Mouse (Mus musculus) midbrain, embryonic 13.5 days (tissue): Measurements from ENCODE around the gene Kdm5b. TPM values are rescaled to one million over a fixed set of nuclear protein-coding genes. Genes with fewer than 3 reads are reported as not detected.

ENCODE experiments used
- ATAC-seq: fragments of 200-750 bp; cut with Nextera tagmentation; 2 replicates; pipeline ENCODE4 v1.8.0; 2017; ENCODE audit warnings: mild to moderate bottlenecking, moderate TSS enrichment, moderate library complexity
- H3K27ac ChIP-seq: fragments of 300-500 bp; sonication (generic); 2 replicates; pipeline ENCODE4 v1.5.1; 2015; ENCODE audit warnings: inconsistent platforms, mild to moderate bottlenecking, moderate library complexity
- H3K27me3 ChIP-seq: fragments of 300-500 bp; sonication (generic); 2 replicates; pipeline ENCODE4 v1.6.1; 2015; ENCODE audit warnings: mild to moderate bottlenecking, inconsistent platforms
- H3K36me3 ChIP-seq: fragments of 300-500 bp; sonication (generic); 2 replicates; pipeline ENCODE4 v1.6.1; 2015; ENCODE audit warnings: mild to moderate bottlenecking, inconsistent platforms
- H3K4me1 ChIP-seq: fragments of 300-500 bp; sonication (generic); replicated peaks from 2 replicates; pipeline ENCODE4 v1.6.1; 2015; ENCODE audit warnings: inconsistent platforms
- H3K4me2 ChIP-seq: fragments of 300-500 bp; sonication (generic); replicated peaks from 2 replicates; pipeline ENCODE4 v1.6.1; 2015; ENCODE audit warnings: moderate library complexity, mild to moderate bottlenecking, inconsistent platforms
- H3K4me3 ChIP-seq: fragments of 300-500 bp; sonication (generic); replicated peaks from 2 replicates; pipeline ENCODE4 v1.5.1; 2015; ENCODE audit warnings: mild to moderate bottlenecking, inconsistent platforms
- H3K9ac ChIP-seq: fragments of 300-500 bp; sonication (generic); replicated peaks from 2 replicates; pipeline ENCODE4 v1.6.1; 2015; ENCODE audit warnings: mild to moderate bottlenecking, inconsistent platforms
- H3K9me3 ChIP-seq: fragments of 300-500 bp; sonication (generic); 2 replicates; pipeline ENCODE4 v1.6.1; 2016; ENCODE audit warnings: mild to moderate bottlenecking, inconsistent platforms
- WGBS: fragments of 180-500 bp; shearing (Covaris S2); methylation state at CpG from one replicate; pipeline ENCODE4 v1.1.7; 2015; 5-methylcytosine and 5-hydroxymethylcytosine counted together
- polyA plus RNA-seq: library from polyadenylated mRNA; unstranded; fragments of >200 nt; fragmentation: Nextera tagmentation; extraction: Ambion mirVana; gene quantifications from 2 replicates; pipeline ENCODE4 v1.2.1, GENCODE M21; 2015

Gene Kdm5b
- polyA plus RNA-seq, 1 experiment from 2014 or later: 111 TPM

GRCm38 (mm10) chr1:134653603-134654257, 93.8 kb downstream of the Kdm5b start:
- Histone ChIP-seq H3K4me2 (peak overlapping the region; percentile 19), H3K36me3 (no peaks in the 10 kb centered on the region), H3K27me3 (peaks cover 35% of the 10 kb centered on the region), H3K27ac (peak overlapping the region; percentile 32; the same call in 1 of the 2 replicates), H3K9me3 (no peaks in the 10 kb centered on the region), H3K4me1 (peaks cover 34% of the 10 kb centered on the region), H3K4me3 (no peak overlapping the region), H3K9ac (no peak overlapping the region)
- 8% methylated on average over 10 of the region's 10 CpGs for WGBS
- peak; percentile 74 for ATAC-seq

- Histone ChIP-seq H3K4me3 (no peak overlapping the region), H3K4me1 (peaks cover 6% of the 10 kb centered on the region), H3K9me3 (no peaks in the 10 kb centered on the region), H3K27me3 (0 out of 2 replicates have a peak, but pooled peaks cover 9% of the 10 kb centered on the region), H3K36me3 (no peaks in the 10 kb centered on the region), H3K27ac (no peak overlapping the region), H3K4me2 (no peak overlapping the region), H3K9ac (no peak overlapping the region)
- no peak for ATAC-seq
- WGBS: 67% methylated on average over 7 of the region's 7 CpGs
Observed at GRCm38 (mm10) chr1:134658841-134659240, 98.9 kb downstream of the Kdm5b start.

GRCm38 (mm10) chr1:134660163-134660562, 100.2 kb downstream of the Kdm5b start:
- no peaks in the 10 kb centered on the region; the same call in 1 of the 2 replicates for H3K4me1 ChIP-seq
- H3K4me3 ChIP-seq: no peak overlapping the region
- 0 out of 2 replicates have a peak, but pooled peaks cover 2% of the 10 kb centered on the region for H3K27me3 ChIP-seq
- no peak for ATAC-seq
- H3K36me3 ChIP-seq: no peaks in the 10 kb centered on the region
- H3K9me3 ChIP-seq: no peaks in the 10 kb centered on the region
- H3K27ac ChIP-seq: no peak overlapping the region
- no peak overlapping the region for H3K4me2 ChIP-seq
- WGBS: 63% methylated on average over 7 of the region's 7 CpGs
- no peak overlapping the region for H3K9ac ChIP-seq

GRCm38 (mm10) chr1:134671234-134672070, 111.5 kb downstream of the Kdm5b start:
- H3K9me3 ChIP-seq: 0 out of 2 replicates have a peak, but pooled peaks cover 3% of the 10 kb centered on the region
- 84% methylated on average over 10 of the region's 10 CpGs for WGBS
- no peaks in the 10 kb centered on the region for H3K27me3 ChIP-seq
- no peaks in the 10 kb centered on the region for H3K36me3 ChIP-seq
- H3K4me1 ChIP-seq: peaks cover 14% of the 10 kb centered on the region; the same call in 1 of the 2 replicates
- H3K4me2 ChIP-seq: no peak overlapping the region
- no peak overlapping the region for H3K27ac ChIP-seq
- no peak overlapping the region for H3K9ac ChIP-seq
- H3K4me3 ChIP-seq: no peak overlapping the region
- ATAC-seq: no peak

GRCm38 (mm10) chr1:134674312-134674711, 114.3 kb downstream of the Kdm5b start:
- 5% methylated on average over 1 of the region's 1 CpGs for WGBS
- Histone ChIP-seq H3K4me3 (no peak overlapping the region), H3K9me3 (no peaks in the 10 kb centered on the region), H3K36me3 (no peaks in the 10 kb centered on the region), H3K4me2 (no peak overlapping the region), H3K27me3 (no peaks in the 10 kb centered on the region), H3K4me1 (peaks cover 13% of the 10 kb centered on the region; the same call in 1 of the 2 replicates), H3K27ac (no peak overlapping the region), H3K9ac (no peak overlapping the region)
- no peak for ATAC-seq

- Histone ChIP-seq H3K4me2 (no peak overlapping the region), H3K9me3 (no peaks in the 10 kb centered on the region), H3K4me1 (peaks cover 15% of the 10 kb centered on the region; the same call in 1 of the 2 replicates), H3K36me3 (no peaks in the 10 kb centered on the region), H3K9ac (no peak overlapping the region), H3K4me3 (no peak overlapping the region), H3K27ac (no peak overlapping the region), H3K27me3 (no peaks in the 10 kb centered on the region)
- 86% methylated on average over 4 of the region's 4 CpGs for WGBS
- ATAC-seq: no peak
Observed at GRCm38 (mm10) chr1:134679445-134679844, 119.5 kb downstream of the Kdm5b start.

- no peak overlapping the region for H3K4me2 ChIP-seq
- 0 out of 2 replicates have a peak, but pooled peaks have one; percentile 24 for ATAC-seq
- H3K4me3 ChIP-seq: no peak overlapping the region
- WGBS: 17% methylated on average over 6 of the region's 6 CpGs
- H3K36me3 ChIP-seq: no peaks in the 10 kb centered on the region
- no peak overlapping the region for H3K9ac ChIP-seq
- no peak overlapping the region for H3K27ac ChIP-seq
- H3K9me3 ChIP-seq: no peaks in the 10 kb centered on the region
- H3K27me3 ChIP-seq: no peaks in the 10 kb centered on the region
- peaks cover 11% of the 10 kb centered on the region; the same call in 1 of the 2 replicates for H3K4me1 ChIP-seq
Observed at GRCm38 (mm10) chr1:134680617-134681016, 120.6 kb downstream of the Kdm5b start.

GRCm38 (mm10) chr1:134682460-134682859, 122.5 kb downstream of the Kdm5b start:
- H3K4me1 ChIP-seq: peaks cover 7% of the 10 kb centered on the region; the same call in 1 of the 2 replicates
- no peak overlapping the region for H3K4me2 ChIP-seq
- no peaks in the 10 kb centered on the region for H3K36me3 ChIP-seq
- H3K4me3 ChIP-seq: no peak overlapping the region
- H3K27me3 ChIP-seq: no peaks in the 10 kb centered on the region
- no peaks in the 10 kb centered on the region for H3K9me3 ChIP-seq
- WGBS: 59% methylated on average over 9 of the region's 9 CpGs
- H3K9ac ChIP-seq: no peak overlapping the region
- H3K27ac ChIP-seq: no peak overlapping the region
- ATAC-seq: no peak

Other genes starting within 250 kb of the Kdm5b start
- gene Ppfia4, start 227.2 kb upstream of the Kdm5b start, polyA plus RNA-seq: 6.5 and 7.0 TPM in 2 replicates
- 128 TPM in 2 replicates for gene Tmem183a, start 198.2 kb upstream of the Kdm5b start, polyA plus RNA-seq
- gene 4933406M09Rik, start 174.2 kb upstream of the Kdm5b start, polyA plus RNA-seq: not detected in 2 replicates
- gene Cyb5r1, start 154.6 kb upstream of the Kdm5b start, polyA plus RNA-seq: 16.9 and 18.2 TPM in 2 replicates
- 63.5 and 68.2 TPM in 2 replicates for gene Adipor1, start 144.8 kb upstream of the Kdm5b start, polyA plus RNA-seq
- gene Klhl12, start 104.6 kb upstream of the Kdm5b start, polyA plus RNA-seq: 32.1 and 32.3 TPM in 2 replicates
- 54.9 and 59.4 TPM in 2 replicates for gene Rabif, start 65.5 kb upstream of the Kdm5b start, polyA plus RNA-seq
- not detected in 2 replicates for gene Mgat4e, start 10.5 kb upstream of the Kdm5b start, polyA plus RNA-seq
- 2.3 and 2.4 TPM in 2 replicates for gene Syt2, start 86.5 kb downstream of the Kdm5b start, polyA plus RNA-seq